Mouse (Mus musculus) hindbrain, embryonic 16.5 days (tissue): Measurements from ENCODE around the gene Akr1d1. TPM values are rescaled to one million over a fixed set of nuclear protein-coding genes. Genes with fewer than 3 reads are reported as not detected.

Experiments used
- ATAC-seq: fragments of 200-750 bp; cut with Nextera tagmentation; 2 replicates; pipeline ENCODE4 v1.8.0; 2017; ENCODE audit warnings: moderate TSS enrichment, moderate library complexity
- H3K27ac ChIP-seq: fragments of 300-500 bp; sonication (generic); 2 replicates; pipeline ENCODE4 v1.5.1; 2014; ENCODE audit warnings: low read depth, mild to moderate bottlenecking, control low read depth, low read length, moderate library complexity
- H3K27me3 ChIP-seq: fragments of 300-500 bp; sonication (generic); replicated peaks from 2 replicates; pipeline ENCODE4 v1.6.1; 2014; ENCODE audit warnings: low read length; ENCODE audit not compliant: control insufficient read depth, insufficient read depth
- H3K36me3 ChIP-seq: fragments of 300-500 bp; sonication (generic); 2 replicates; pipeline ENCODE4 v1.6.1; 2014; ENCODE audit warnings: mild to moderate bottlenecking, low read length, moderate library complexity, mixed read lengths; ENCODE audit not compliant: control insufficient read depth, insufficient read depth
- H3K4me1 ChIP-seq: fragments of 300-500 bp; sonication (generic); 2 replicates; pipeline ENCODE4 v1.6.1; 2014; ENCODE audit warnings: low read depth, low read length; ENCODE audit not compliant: control insufficient read depth, insufficient read depth
- H3K4me2 ChIP-seq: fragments of 300-500 bp; sonication (generic); 2 replicates; pipeline ENCODE4 v1.6.1; 2014; ENCODE audit warnings: mild to moderate bottlenecking, low read length, control low read depth, moderate library complexity
- H3K4me3 ChIP-seq: fragments of 300-500 bp; sonication (generic); 2 replicates; pipeline ENCODE4 v1.5.1; 2014; ENCODE audit warnings: mild to moderate bottlenecking, low read length, control low read depth, moderate library complexity
- H3K9ac ChIP-seq: fragments of 300-500 bp; sonication (generic); 2 replicates; pipeline ENCODE4 v1.6.1; 2014; ENCODE audit warnings: low read depth, mild to moderate bottlenecking, control low read depth, low read length, moderate library complexity
- H3K9me3 ChIP-seq: fragments of 300-500 bp; sonication (generic); 2 replicates; pipeline ENCODE4 v1.6.1; 2014; ENCODE audit warnings: mild to moderate bottlenecking, low read length, moderate library complexity; ENCODE audit not compliant: control insufficient read depth
- WGBS: fragments of 180-500 bp; shearing (Covaris S2); extraction: QIAGEN DNeasy Blood & Tissue Kit; methylation state at CpG from one replicate; pipeline ENCODE4 v1.1.7; 2014; 5-methylcytosine and 5-hydroxymethylcytosine counted together
- polyA plus RNA-seq: library from polyadenylated mRNA; unstranded; fragments of >200 nt; fragmentation: Nextera tagmentation; extraction: Ambion mirVana; gene quantifications from 2 replicates; pipeline ENCODE4 v1.2.1, GENCODE M21; 2015

Gene Akr1d1
- not detected in 2 replicates for polyA plus RNA-seq

GRCm38 (mm10) chr6:37529940-37530339 is at the start of gene Akr1d1:
Gene Akr1d1 (plus strand): TSS chr6:37530173.
- H3K4me3 ChIP-seq: no peak within 1 kb of the TSS
- H3K4me1 ChIP-seq: no peaks in the 10 kb centered on the region
- no peaks in the 10 kb centered on the region for H3K36me3 ChIP-seq
- no peak within 1 kb of the TSS for H3K9ac ChIP-seq
- WGBS: 98% methylated on average over 4 of the region's 4 CpGs
- no peak within 1 kb of the TSS for H3K27ac ChIP-seq
- no peak within 1 kb of the TSS for H3K4me2 ChIP-seq
- no peaks in the 10 kb centered on the region for H3K27me3 ChIP-seq
- H3K9me3 ChIP-seq: no peaks in the 10 kb centered on the region
- ATAC-seq: no peak

GRCm38 (mm10) chr6:37481147-37481546 is 48.8 kb upstream of the Akr1d1 start:
- Histone ChIP-seq H3K9me3 (no peaks in the 10 kb centered on the region), H3K9ac (no peak overlapping the region), H3K36me3 (no peaks in the 10 kb centered on the region), H3K27ac (no peak overlapping the region), H3K4me2 (no peak overlapping the region), H3K4me3 (no peak overlapping the region), H3K4me1 (no peaks in the 10 kb centered on the region), H3K27me3 (no peaks in the 10 kb centered on the region)
- WGBS: 87% methylated on average over 3 of the region's 3 CpGs
- no peak for ATAC-seq

- WGBS: 46% methylated on average over 5 of the region's 5 CpGs
- no peak overlapping the region for H3K27ac ChIP-seq
- no peak overlapping the region for H3K9ac ChIP-seq
- no peak overlapping the region for H3K4me2 ChIP-seq
- no peak for ATAC-seq
- H3K36me3 ChIP-seq: no peaks in the 10 kb centered on the region
- H3K9me3 ChIP-seq: no peaks in the 10 kb centered on the region
- H3K4me1 ChIP-seq: no peaks in the 10 kb centered on the region
- H3K4me3 ChIP-seq: no peak overlapping the region
- H3K27me3 ChIP-seq: no peaks in the 10 kb centered on the region
These were observed 46.7 kb upstream of the Akr1d1 start for GRCm38 (mm10) chr6:37483262-37483661.

GRCm38 (mm10) chr6:37484588-37485070 is 45.3 kb upstream of the Akr1d1 start:
- no peak for ATAC-seq
- H3K9me3 ChIP-seq: no peaks in the 10 kb centered on the region
- WGBS: 61% methylated on average over 1 of the region's 1 CpGs
- no peak overlapping the region for H3K4me3 ChIP-seq
- no peak overlapping the region for H3K4me2 ChIP-seq
- H3K27ac ChIP-seq: no peak overlapping the region
- no peaks in the 10 kb centered on the region for H3K4me1 ChIP-seq
- H3K36me3 ChIP-seq: no peaks in the 10 kb centered on the region
- no peak overlapping the region for H3K9ac ChIP-seq
- H3K27me3 ChIP-seq: no peaks in the 10 kb centered on the region

- H3K27me3 ChIP-seq: no peaks in the 10 kb centered on the region
- 92% methylated on average over 4 of the region's 4 CpGs for WGBS
- no peak overlapping the region for H3K27ac ChIP-seq
These were observed 43.5 kb upstream of the Akr1d1 start for GRCm38 (mm10) chr6:37486502-37486901.

GRCm38 (mm10) chr6:37492241-37492640 is 37.7 kb upstream of the Akr1d1 start:
- Histone ChIP-seq H3K4me1 (no peaks in the 10 kb centered on the region), H3K36me3 (no peaks in the 10 kb centered on the region), H3K27me3 (no peaks in the 10 kb centered on the region), H3K27ac (no peak overlapping the region), H3K4me2 (no peak overlapping the region), H3K4me3 (no peak overlapping the region), H3K9me3 (no peaks in the 10 kb centered on the region), H3K9ac (no peak overlapping the region)
- 86% methylated on average over 3 of the region's 3 CpGs for WGBS
- ATAC-seq: no peak

More at GRCm38 (mm10) chr6:37486502-37486901, 43.5 kb upstream of the Akr1d1 start:
- Histone ChIP-seq H3K4me2 (no peak overlapping the region), H3K4me3 (no peak overlapping the region), H3K36me3 (no peaks in the 10 kb centered on the region), H3K4me1 (no peaks in the 10 kb centered on the region), H3K9ac (no peak overlapping the region), H3K9me3 (no peaks in the 10 kb centered on the region)
- no peak for ATAC-seq

GRCm38 (mm10) chr6:37494957-37495356 is 35.0 kb upstream of the Akr1d1 start:
- H3K4me2 ChIP-seq: no peak overlapping the region
- H3K36me3 ChIP-seq: no peaks in the 10 kb centered on the region
- no peak overlapping the region for H3K27ac ChIP-seq
- 85% methylated on average over 1 of the region's 1 CpGs for WGBS
- no peak overlapping the region for H3K9ac ChIP-seq
- H3K27me3 ChIP-seq: no peaks in the 10 kb centered on the region
- no peak overlapping the region for H3K4me3 ChIP-seq
- H3K4me1 ChIP-seq: no peaks in the 10 kb centered on the region
- ATAC-seq: no peak
- no peaks in the 10 kb centered on the region for H3K9me3 ChIP-seq

- Histone ChIP-seq H3K27ac (no peak overlapping the region), H3K4me1 (no peaks in the 10 kb centered on the region), H3K36me3 (no peaks in the 10 kb centered on the region), H3K9ac (no peak overlapping the region), H3K27me3 (no peaks in the 10 kb centered on the region), H3K9me3 (no peaks in the 10 kb centered on the region), H3K4me3 (no peak overlapping the region), H3K4me2 (no peak overlapping the region)
- ATAC-seq: no peak
- 98% methylated on average over 1 of the region's 1 CpGs for WGBS
These were observed 33.1 kb upstream of the Akr1d1 start for GRCm38 (mm10) chr6:37496866-37497265.

GRCm38 (mm10) chr6:37505588-37505987 is 24.4 kb upstream of the Akr1d1 start:
- no peaks in the 10 kb centered on the region for H3K36me3 ChIP-seq
- H3K9ac ChIP-seq: no peak overlapping the region
- no peak for ATAC-seq
- no peaks in the 10 kb centered on the region for H3K27me3 ChIP-seq
- no peak overlapping the region for H3K27ac ChIP-seq
- no peak overlapping the region for H3K4me2 ChIP-seq
- no peak overlapping the region for H3K4me3 ChIP-seq
- H3K4me1 ChIP-seq: no peaks in the 10 kb centered on the region
- H3K9me3 ChIP-seq: no peaks in the 10 kb centered on the region
- 79% methylated on average over 2 of the region's 2 CpGs for WGBS
